Mouse (Mus musculus) midbrain, embryonic 15.5 days (tissue): ENCODE data around the gene Fpgt. TPM values are rescaled to one million over a fixed set of nuclear protein-coding genes. Genes with fewer than 3 reads are reported as not detected.

Experiments
- ATAC-seq: fragments of 200-750 bp; cut with Nextera tagmentation; replicated peaks from 2 replicates; pipeline ENCODE4 v1.8.0; 2017; ENCODE audit warnings: moderate TSS enrichment
- H3K27ac ChIP-seq: fragments of 300-500 bp; sonication (generic); 2 replicates; pipeline ENCODE4 v1.5.1; 2015; ENCODE audit warnings: mild to moderate bottlenecking, inconsistent platforms
- H3K27me3 ChIP-seq: fragments of 300-500 bp; sonication (generic); replicated peaks from 2 replicates; pipeline ENCODE4 v1.6.1; 2015; ENCODE audit warnings: inconsistent platforms
- H3K36me3 ChIP-seq: fragments of 300-500 bp; sonication (generic); replicated peaks from 2 replicates; pipeline ENCODE4 v1.6.1; 2015; ENCODE audit warnings: inconsistent platforms
- H3K4me1 ChIP-seq: fragments of 300-500 bp; sonication (generic); 2 replicates; pipeline ENCODE4 v1.6.1; 2015; ENCODE audit warnings: inconsistent platforms
- H3K4me2 ChIP-seq: fragments of 300-500 bp; sonication (generic); 2 replicates; pipeline ENCODE4 v1.6.1; 2015; ENCODE audit warnings: inconsistent platforms, mild to moderate bottlenecking, moderate library complexity
- H3K4me3 ChIP-seq: fragments of 300-500 bp; sonication (generic); 2 replicates; pipeline ENCODE4 v1.5.1; 2015; ENCODE audit warnings: mild to moderate bottlenecking, inconsistent platforms
- H3K9ac ChIP-seq: fragments of 300-500 bp; sonication (generic); 2 replicates; pipeline ENCODE4 v1.6.1; 2015; ENCODE audit warnings: mild to moderate bottlenecking, inconsistent platforms
- H3K9me3 ChIP-seq: fragments of 300-500 bp; sonication (generic); 2 replicates; pipeline ENCODE4 v1.6.1; 2016; ENCODE audit warnings: inconsistent platforms
- WGBS: fragments of 180-500 bp; shearing (Covaris S2); methylation state at CpG from one replicate; pipeline ENCODE4 v1.1.7; 2015; ENCODE audit warnings: mixed read lengths; 5-methylcytosine and 5-hydroxymethylcytosine counted together
- polyA plus RNA-seq: library from polyadenylated mRNA; unstranded; fragments of >200 nt; fragmentation: Nextera tagmentation; extraction: Ambion mirVana; gene quantifications from 2 replicates; pipeline ENCODE4 v1.2.1, GENCODE M21; 2015

Gene Fpgt
- polyA plus RNA-seq, 1 experiment from 2014 or later, result 19.7 TPM

GRCm38 (mm10) chr3:155053189-155053588 lies 40.0 kb downstream of the Fpgt start:
- Histone ChIP-seq H3K9me3 (no peaks in the 10 kb centered on the region), H3K27ac (no peak overlapping the region), H3K4me2 (no peak overlapping the region), H3K36me3 (no peaks in the 10 kb centered on the region), H3K27me3 (no peaks in the 10 kb centered on the region), H3K4me3 (no peak overlapping the region), H3K4me1 (no peaks in the 10 kb centered on the region), H3K9ac (no peak overlapping the region)
- WGBS, result 64% methylated on average over 1 of the region's 1 CpGs
- no peak for ATAC-seq

- Histone ChIP-seq H3K4me1 (no peaks in the 10 kb centered on the region), H3K9me3 (no peaks in the 10 kb centered on the region), H3K36me3 (no peaks in the 10 kb centered on the region), H3K27ac (no peak overlapping the region), H3K4me2 (no peak overlapping the region), H3K9ac (no peak overlapping the region), H3K4me3 (no peak overlapping the region), H3K27me3 (no peaks in the 10 kb centered on the region)
- ATAC-seq, result no peak
Measured at GRCm38 (mm10) chr3:155052021-155052420, 41.2 kb downstream of the Fpgt start.

- Histone ChIP-seq H3K9me3 (no peaks in the 10 kb centered on the region), H3K9ac (no peak overlapping the region), H3K27me3 (no peaks in the 10 kb centered on the region), H3K4me2 (no peak overlapping the region), H3K4me3 (no peak overlapping the region), H3K27ac (no peak overlapping the region), H3K4me1 (no peaks in the 10 kb centered on the region), H3K36me3 (no peaks in the 10 kb centered on the region)
- WGBS, result 9% methylated on average over 1 of the region's 1 CpGs
- no peak for ATAC-seq
Measured at GRCm38 (mm10) chr3:155039012-155039836, 54.0 kb downstream of the Fpgt start.

Other genes starting within 250 kb of the Fpgt start
- 0.09 TPM in 1 of 2 replicates, not detected in the other for gene Tnni3k, start 38.0 kb downstream of the Fpgt start, polyA plus RNA-seq
- 0.86 and 1.4 TPM in 2 replicates for gene Lrriq3, start within 50 bp of the Fpgt start, polyA plus RNA-seq